Mouse (Mus musculus) kidney, embryonic 14.5 days (tissue): ENCODE data around the gene Mycl. TPM values are rescaled to one million over a fixed set of nuclear protein-coding genes. Genes with fewer than 3 reads are reported as not detected.
"Not testable (repeated sequence)": the region's sequence is repeated elsewhere in the genome, so short reads cannot be mapped to it uniquely, and the experiment has no call there.

ENCODE experiments used
- ATAC-seq: fragments of 200-750 bp; cut with Nextera tagmentation; 2 replicates; pipeline ENCODE4 v1.8.0; 2017; ENCODE audit warnings: moderate number of reproducible peaks, mild to moderate bottlenecking, moderate TSS enrichment, moderate library complexity; ENCODE audit not compliant: low FRiP score, low TSS enrichment
- H3K27ac ChIP-seq: fragments of 300-500 bp; sonication (generic); 2 replicates; pipeline ENCODE4 v1.5.1; 2014; ENCODE audit warnings: low read depth, mild to moderate bottlenecking, low read length, moderate library complexity, mixed read lengths
- H3K27me3 ChIP-seq: fragments of 300-500 bp; sonication (generic); 2 replicates; pipeline ENCODE4 v1.6.1; 2014; ENCODE audit warnings: mild to moderate bottlenecking, low read length; ENCODE audit not compliant: control insufficient read depth, insufficient read depth
- H3K36me3 ChIP-seq: fragments of 300-500 bp; sonication (generic); 2 replicates; pipeline ENCODE4 v1.6.1; 2014; ENCODE audit warnings: low read length, mixed read lengths; ENCODE audit not compliant: control insufficient read depth, insufficient read depth
- H3K4me1 ChIP-seq: fragments of 300-500 bp; sonication (generic); 2 replicates; pipeline ENCODE4 v1.6.1; 2014; ENCODE audit warnings: low read length, mixed read lengths; ENCODE audit not compliant: control insufficient read depth, insufficient read depth
- H3K4me2 ChIP-seq: fragments of 300-500 bp; sonication (generic); replicated peaks from 2 replicates; pipeline ENCODE4 v1.6.1; 2014; ENCODE audit warnings: low read depth, mild to moderate bottlenecking, low read length
- H3K4me3 ChIP-seq: fragments of 300-500 bp; sonication (generic); 2 replicates; pipeline ENCODE4 v1.5.1; 2014; ENCODE audit warnings: mild to moderate bottlenecking, low read length
- H3K9ac ChIP-seq: fragments of 300-500 bp; sonication (generic); 2 replicates; pipeline ENCODE4 v1.6.1; 2014; ENCODE audit warnings: low read depth, mild to moderate bottlenecking, low read length, moderate library complexity
- H3K9me3 ChIP-seq: fragments of 300-500 bp; sonication (generic); 2 replicates; pipeline ENCODE4 v1.6.1; 2016; ENCODE audit warnings: low read length; ENCODE audit not compliant: control insufficient read depth
- WGBS: fragments of 180-500 bp; shearing (Covaris S2); extraction: QIAGEN DNeasy Blood & Tissue Kit; methylation state at CpG from one replicate; pipeline ENCODE4 v1.1.7; 2014; 5-methylcytosine and 5-hydroxymethylcytosine counted together
- polyA plus RNA-seq: library from polyadenylated mRNA; unstranded; fragments of >200 nt; fragmentation: Nextera tagmentation; extraction: Ambion mirVana; gene quantifications from 2 replicates; pipeline ENCODE4 v1.2.1, GENCODE M21; 2014

Mycl gene
- polyA plus RNA-seq, 1 experiment from 2014 or later: 13.8 TPM

- Histone ChIP-seq H3K36me3 (0 out of 2 replicates have a peak, but pooled peaks cover 2% of the 10 kb centered on the region), H3K27ac (no peak overlapping the region), H3K4me1 (peaks cover 7% of the 10 kb centered on the region; the same call in 1 of the 2 replicates), H3K4me3 (peak overlapping the region; percentile 3; the same call in 1 of the 2 replicates), H3K9me3 (no peaks in the 10 kb centered on the region), H3K27me3 (peaks cover 7% of the 10 kb centered on the region; the same call in 1 of the 2 replicates), H3K9ac (no peak overlapping the region), H3K4me2 (peak overlapping the region; percentile 28)
- no peak for ATAC-seq
- 9% methylated on average over 4 of the region's 4 CpGs for WGBS
Measured at GRCm38 (mm10) chr4:122999263-122999691, 3.8 kb downstream of the Mycl start.

- Histone ChIP-seq H3K36me3 (0 out of 2 replicates have a peak, but pooled peaks cover 2% of the 10 kb centered on the region), H3K9ac (no peak overlapping the region), H3K4me2 (no peak overlapping the region), H3K27me3 (peaks cover 6% of the 10 kb centered on the region; the same call in 1 of the 2 replicates), H3K27ac (no peak overlapping the region), H3K4me1 (peaks cover 11% of the 10 kb centered on the region; the same call in 1 of the 2 replicates), H3K9me3 (no peaks in the 10 kb centered on the region), H3K4me3 (no peak overlapping the region)
- WGBS: 69% methylated on average over 14 of the region's 14 CpGs
- no peak for ATAC-seq
Measured at GRCm38 (mm10) chr4:123000130-123000529, 4.7 kb downstream of the Mycl start.

- WGBS: 72% methylated on average over 17 of the region's 17 CpGs
- no peak for ATAC-seq
Measured at GRCm38 (mm10) chr4:123000617-123001342, 5.3 kb downstream of the Mycl start.

GRCm38 (mm10) chr4:123005054-123005966, 9.9 kb downstream of the Mycl start:
- H3K36me3 ChIP-seq: 0 out of 2 replicates have a peak, but pooled peaks cover 2% of the 10 kb centered on the region
- no peak overlapping the region for H3K9ac ChIP-seq
- no peak for ATAC-seq
- H3K4me1 ChIP-seq: 0 out of 2 replicates have a peak, but pooled peaks cover 5% of the 10 kb centered on the region
- no peak overlapping the region for H3K4me2 ChIP-seq
- 41% methylated on average over 15 of the region's 15 CpGs for WGBS
- no peak overlapping the region for H3K4me3 ChIP-seq
- no peak overlapping the region for H3K27ac ChIP-seq
- H3K27me3 ChIP-seq: no peaks in the 10 kb centered on the region
- H3K9me3 ChIP-seq: no peaks in the 10 kb centered on the region

More at GRCm38 (mm10) chr4:123000617-123001342, 5.3 kb downstream of the Mycl start:
- Histone ChIP-seq H3K27ac (no peak overlapping the region), H3K27me3 (peaks cover 6% of the 10 kb centered on the region; the same call in 1 of the 2 replicates), H3K36me3 (0 out of 2 replicates have a peak, but pooled peaks cover 2% of the 10 kb centered on the region), H3K4me2 (no peak overlapping the region), H3K4me1 (peaks cover 13% of the 10 kb centered on the region; the same call in 1 of the 2 replicates), H3K9ac (no peak overlapping the region), H3K9me3 (no peaks in the 10 kb centered on the region), H3K4me3 (no peak overlapping the region)

- H3K27ac ChIP-seq, H3K4me2 ChIP-seq, H3K27me3 ChIP-seq, H3K9ac ChIP-seq, H3K4me3 ChIP-seq, H3K9me3 ChIP-seq, ATAC-seq, H3K4me1 ChIP-seq, H3K36me3 ChIP-seq: not testable (repeated sequence)
- 91% methylated on average over 4 of the region's 4 CpGs for WGBS
Measured at GRCm38 (mm10) chr4:123012501-123012900, 17.0 kb downstream of the Mycl start.

GRCm38 (mm10) chr4:123013346-123013945, 18.0 kb downstream of the Mycl start:
- H3K4me1 ChIP-seq: peaks cover 15% of the 10 kb centered on the region
- no peak overlapping the region for H3K9ac ChIP-seq
- H3K27ac ChIP-seq: no peak overlapping the region
- H3K4me2 ChIP-seq: no peak overlapping the region
- no peaks in the 10 kb centered on the region for H3K9me3 ChIP-seq
- no peaks in the 10 kb centered on the region for H3K36me3 ChIP-seq
- WGBS: 60% methylated on average over 5 of the region's 5 CpGs
- no peaks in the 10 kb centered on the region for H3K27me3 ChIP-seq
- H3K4me3 ChIP-seq: no peak overlapping the region
- ATAC-seq: no peak

- H3K4me1 ChIP-seq: peaks cover 19% of the 10 kb centered on the region
- H3K36me3 ChIP-seq: no peaks in the 10 kb centered on the region
- WGBS: 69% methylated on average over 3 of the region's 3 CpGs
- no peak overlapping the region for H3K27ac ChIP-seq
- no peaks in the 10 kb centered on the region for H3K9me3 ChIP-seq
- no peak overlapping the region for H3K4me3 ChIP-seq
- H3K4me2 ChIP-seq: no peak overlapping the region
- H3K27me3 ChIP-seq: no peaks in the 10 kb centered on the region
- no peak overlapping the region for H3K9ac ChIP-seq
- no peak for ATAC-seq
Measured at GRCm38 (mm10) chr4:123013949-123014406, 18.5 kb downstream of the Mycl start.

GRCm38 (mm10) chr4:123014501-123015282, 19.2 kb downstream of the Mycl start:
- H3K4me3 ChIP-seq: no peak overlapping the region
- WGBS: 51% methylated on average over 7 of the region's 7 CpGs

More at GRCm38 (mm10) chr4:123014501-123015282, 19.2 kb downstream of the Mycl start:
- H3K27me3 ChIP-seq: no peaks in the 10 kb centered on the region
- no peak overlapping the region for H3K4me2 ChIP-seq
- peaks cover 23% of the 10 kb centered on the region for H3K4me1 ChIP-seq
- no peaks in the 10 kb centered on the region for H3K36me3 ChIP-seq
- H3K9me3 ChIP-seq: no peaks in the 10 kb centered on the region
- H3K9ac ChIP-seq: no peak overlapping the region
- no peak overlapping the region for H3K27ac ChIP-seq
- no peak for ATAC-seq
